Mouse (Mus musculus): ENCODE measurements around the gene Efna3. TPM values are rescaled to one million over a fixed set of nuclear protein-coding genes. Genes with fewer than 3 reads are reported as not detected.

Gene Efna3
- total and polyA plus RNA-seq, 2 experiments from 2014 or later = 52.3 to 115 TPM

- DNase-seq (ENCODE audit: low spot score) = peak; percentile 53
- no peak for ATAC-seq (ENCODE audit: low FRiP score)
- 3% methylated on average over 14 of the region's 14 CpGs for WGBS
Measured at GRCm38 (mm10) chr3:89299499-89299898, 23.3 kb downstream of the Efna3 start.

DNA sequence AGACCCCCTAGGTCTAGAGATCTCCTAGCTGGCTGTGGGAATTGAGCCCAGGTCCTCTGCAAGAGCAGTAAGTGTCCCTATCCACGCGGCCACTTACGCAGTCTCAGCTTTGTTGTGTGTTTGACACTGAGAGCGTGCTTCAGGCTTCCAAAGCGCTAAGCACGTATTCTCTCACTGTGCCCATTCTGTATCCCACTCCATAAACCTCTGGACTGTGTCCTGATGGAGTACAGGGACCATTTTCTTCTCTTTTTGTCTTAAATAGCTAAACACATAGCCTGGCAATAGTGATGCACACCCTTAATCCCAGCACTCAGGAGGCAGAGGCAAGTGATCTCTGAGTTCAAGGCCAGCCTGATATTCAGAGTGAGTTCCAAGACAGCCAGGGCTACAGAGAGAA lies 23.9 kb downstream of the Efna3 start:
- Histone ChIP-seq H3K27me3 (ENCODE audit: insufficient read depth, low read length) (no peaks in the 10 kb centered on the region), H3K9me3 (ENCODE audit: low read length) (no peaks in the 10 kb centered on the region), H3K4me3 (ENCODE audit: low read depth, low read length) (no peak overlapping the region), H3K4me2 (ENCODE audit: low read depth, low read length, poor library complexity, severe bottlenecking) (no peak overlapping the region), H3K4me1 (ENCODE audit: insufficient read depth, low read length) (no peaks in the 10 kb centered on the region), H3K36me3 (ENCODE audit: insufficient read depth, low read length) (no peaks in the 10 kb centered on the region), H3K9ac (replicated peaks; ENCODE audit: low read length, poor library complexity, severe bottlenecking) (no peak overlapping the region), H3K27ac (ENCODE audit: low read depth, low read length) (no peak overlapping the region)
- DNase-seq (ENCODE audit: low spot score) (no peak), ATAC-seq (ENCODE audit: low FRiP score) (no peak)
- no peak for TF ChIP-seq CTCF (IDR thresholded peaks at IDR 0.05)
- WGBS = 83% methylated on average over 6 of the region's 6 CpGs

More at GRCm38 (mm10) chr3:89299499-89299898, 23.3 kb downstream of the Efna3 start:
- Histone ChIP-seq H3K27me3 (ENCODE audit: insufficient read depth, low read length) (no peaks in the 10 kb centered on the region), H3K4me3 (ENCODE audit: low read depth, low read length) (peak overlapping the region; percentile 14; the same call in 1 of the 2 replicates), H3K4me1 (ENCODE audit: insufficient read depth, low read length) (no peaks in the 10 kb centered on the region), H3K4me2 (ENCODE audit: low read depth, low read length, poor library complexity, severe bottlenecking) (peak overlapping the region; percentile 36), H3K36me3 (ENCODE audit: insufficient read depth, low read length) (no peaks in the 10 kb centered on the region), H3K9me3 (ENCODE audit: low read length) (no peaks in the 10 kb centered on the region), H3K9ac (replicated peaks; ENCODE audit: low read length, poor library complexity, severe bottlenecking) (no peak overlapping the region; the same call in 1 of the 2 replicates), H3K27ac (ENCODE audit: low read depth, low read length) (no peak overlapping the region)
- 0 out of 2 replicates have a peak, but pooled peaks have one; percentile 22 for TF ChIP-seq CTCF (IDR thresholded peaks at IDR 0.05)

- Histone ChIP-seq H3K4me3 (ENCODE audit: low read depth, low read length) (no peak overlapping the region), H3K9me3 (ENCODE audit: low read length) (no peaks in the 10 kb centered on the region), H3K27me3 (ENCODE audit: insufficient read depth, low read length) (no peaks in the 10 kb centered on the region), H3K36me3 (ENCODE audit: insufficient read depth, low read length) (no peaks in the 10 kb centered on the region), H3K27ac (ENCODE audit: low read depth, low read length) (no peak overlapping the region), H3K4me1 (ENCODE audit: insufficient read depth, low read length) (no peaks in the 10 kb centered on the region), H3K9ac (replicated peaks; ENCODE audit: low read length, poor library complexity, severe bottlenecking) (no peak overlapping the region), H3K4me2 (ENCODE audit: low read depth, low read length, poor library complexity, severe bottlenecking) (no peak overlapping the region)
- DNase-seq (ENCODE audit: low spot score) = no peak
- no peak for TF ChIP-seq CTCF (IDR thresholded peaks at IDR 0.05)
- ATAC-seq (ENCODE audit: low FRiP score) = no peak
- WGBS = 71% methylated on average over 11 of the region's 11 CpGs
Measured at GRCm38 (mm10) chr3:89296761-89297396, 25.9 kb downstream of the Efna3 start.

- H3K27me3 ChIP-seq (ENCODE audit: insufficient read depth, low read length) = no peaks in the 10 kb centered on the region
- H3K9me3 ChIP-seq (ENCODE audit: low read length) = no peaks in the 10 kb centered on the region
- WGBS = 81% methylated on average over 8 of the region's 8 CpGs
- H3K4me2 ChIP-seq (ENCODE audit: low read depth, low read length, poor library complexity, severe bottlenecking) = no peak overlapping the region
- no peak overlapping the region for H3K4me3 ChIP-seq (ENCODE audit: low read depth, low read length)
- TF ChIP-seq CTCF (IDR thresholded peaks at IDR 0.05) = no peak
- no peaks in the 10 kb centered on the region for H3K36me3 ChIP-seq (ENCODE audit: insufficient read depth, low read length)
- no peaks in the 10 kb centered on the region for H3K4me1 ChIP-seq (ENCODE audit: insufficient read depth, low read length)
- no peak for DNase-seq (ENCODE audit: low spot score)
- no peak overlapping the region for H3K27ac ChIP-seq (ENCODE audit: low read depth, low read length)
- ATAC-seq (ENCODE audit: low FRiP score) = no peak
- H3K9ac ChIP-seq (replicated peaks; ENCODE audit: low read length, poor library complexity, severe bottlenecking) = no peak overlapping the region
Measured at GRCm38 (mm10) chr3:89295685-89296230, 27.0 kb downstream of the Efna3 start.

- H3K27me3 ChIP-seq (ENCODE audit: insufficient read depth, low read length) = no peaks in the 10 kb centered on the region
- no peak overlapping the region for H3K9ac ChIP-seq (replicated peaks; ENCODE audit: low read length, poor library complexity, severe bottlenecking)
- no peak for TF ChIP-seq CTCF (IDR thresholded peaks at IDR 0.05)
- no peak overlapping the region for H3K27ac ChIP-seq (ENCODE audit: low read depth, low read length)
- no peak for ATAC-seq (ENCODE audit: low FRiP score)
- H3K9me3 ChIP-seq (ENCODE audit: low read length) = no peaks in the 10 kb centered on the region
- 84% methylated on average over 5 of the region's 5 CpGs for WGBS
- no peaks in the 10 kb centered on the region for H3K36me3 ChIP-seq (ENCODE audit: insufficient read depth, low read length)
- no peak overlapping the region for H3K4me3 ChIP-seq (ENCODE audit: low read depth, low read length)
- H3K4me2 ChIP-seq (ENCODE audit: low read depth, low read length, poor library complexity, severe bottlenecking) = no peak overlapping the region
- DNase-seq (ENCODE audit: low spot score) = no peak
- H3K4me1 ChIP-seq (ENCODE audit: insufficient read depth, low read length) = no peaks in the 10 kb centered on the region
Measured at GRCm38 (mm10) chr3:89294195-89294594, 28.6 kb downstream of the Efna3 start.

GRCm38 (mm10) chr3:89293247-89293918 lies 29.4 kb downstream of the Efna3 start:
- H3K36me3 ChIP-seq (ENCODE audit: insufficient read depth, low read length) = no peaks in the 10 kb centered on the region
- no peak overlapping the region for H3K27ac ChIP-seq (ENCODE audit: low read depth, low read length)
- no peaks in the 10 kb centered on the region for H3K27me3 ChIP-seq (ENCODE audit: insufficient read depth, low read length)
- no peak for ATAC-seq (ENCODE audit: low FRiP score)
- no peak overlapping the region for H3K9ac ChIP-seq (replicated peaks; ENCODE audit: low read length, poor library complexity, severe bottlenecking)
- no peak overlapping the region for H3K4me3 ChIP-seq (ENCODE audit: low read depth, low read length)
- no peaks in the 10 kb centered on the region for H3K9me3 ChIP-seq (ENCODE audit: low read length)
- WGBS = 93% methylated on average over 11 of the region's 11 CpGs
- no peaks in the 10 kb centered on the region for H3K4me1 ChIP-seq (ENCODE audit: insufficient read depth, low read length)
- TF ChIP-seq CTCF (IDR thresholded peaks at IDR 0.05) = no peak
- no peak for DNase-seq (ENCODE audit: low spot score)
- H3K4me2 ChIP-seq (ENCODE audit: low read depth, low read length, poor library complexity, severe bottlenecking) = no peak overlapping the region

Measured in midbrain, postnatal 0 days (tissue).